Mouse (Mus musculus) c-Kit-positive CD71-negative TER-119-negative erythroid progenitor cells, embryonic 14.5 days (primary cell): ENCODE measurements around the gene C7.

Source experiments
- DNase-seq: peaks from one replicate; pipeline ENCODE4 v3.0.0-alpha.2; 2013; ENCODE audit warnings: low read depth

The C7 gene

GRCm38 (mm10) chr15:4973355-4973754 is 90.2 kb downstream of the C7 start:
- DNase-seq = no peak
